Mouse (Mus musculus) thymus, postnatal 10 days (tissue): ENCODE data around the gene Pex10.

Source experiments
- DNase-seq, 2 experiments: peaks; one replicate each; pipeline ENCODE4 v3.0.0; 2021; ENCODE audit warnings: low spot score in 2 of 2

Gene Pex10

DNA sequence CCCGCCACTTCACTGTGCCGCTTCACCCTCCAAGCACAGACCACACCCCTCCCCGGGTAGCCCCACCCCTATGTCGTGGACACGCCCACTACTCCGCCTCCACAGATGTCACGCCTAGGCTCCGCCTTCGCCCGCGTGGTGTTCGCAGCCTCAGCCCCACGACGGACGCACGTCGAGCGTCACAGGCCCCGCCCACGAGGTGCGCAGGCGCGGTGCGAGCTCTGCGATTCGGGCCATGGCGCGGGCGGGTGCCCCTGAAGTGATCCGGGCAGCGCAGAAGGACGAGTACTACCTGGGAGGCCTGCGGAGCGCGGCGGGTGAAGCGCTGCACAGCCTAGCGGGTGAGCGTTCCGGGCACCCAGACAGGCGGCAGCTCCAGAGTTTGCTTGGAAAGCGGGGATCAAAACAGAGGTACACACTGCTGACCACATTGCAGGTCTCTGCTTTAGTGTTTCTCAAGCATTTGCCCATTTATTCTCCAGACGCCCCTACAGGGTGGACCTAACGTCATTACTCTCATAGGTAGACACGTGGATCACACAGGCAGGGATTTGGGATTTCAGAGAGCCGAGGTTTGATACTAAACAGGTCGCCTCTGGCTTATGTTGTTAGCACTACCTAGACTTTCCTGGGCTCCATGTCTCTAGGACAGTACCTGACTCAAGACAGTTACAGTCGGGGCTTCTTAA lies at the start of gene Pex10:
Gene Pex10 (plus strand): TSS at position 183 of the 689 bp plus-strand sequence.
- peak; percentile 96 to 98 for DNase-seq

GRCm38 (mm10) chr4:155017253-155017878 lies 49.5 kb upstream of the Pex10 start:
- DNase-seq: no peak

GRCm38 (mm10) chr4:155018066-155018465 lies 48.8 kb upstream of the Pex10 start:
- no peak for DNase-seq

DNA sequence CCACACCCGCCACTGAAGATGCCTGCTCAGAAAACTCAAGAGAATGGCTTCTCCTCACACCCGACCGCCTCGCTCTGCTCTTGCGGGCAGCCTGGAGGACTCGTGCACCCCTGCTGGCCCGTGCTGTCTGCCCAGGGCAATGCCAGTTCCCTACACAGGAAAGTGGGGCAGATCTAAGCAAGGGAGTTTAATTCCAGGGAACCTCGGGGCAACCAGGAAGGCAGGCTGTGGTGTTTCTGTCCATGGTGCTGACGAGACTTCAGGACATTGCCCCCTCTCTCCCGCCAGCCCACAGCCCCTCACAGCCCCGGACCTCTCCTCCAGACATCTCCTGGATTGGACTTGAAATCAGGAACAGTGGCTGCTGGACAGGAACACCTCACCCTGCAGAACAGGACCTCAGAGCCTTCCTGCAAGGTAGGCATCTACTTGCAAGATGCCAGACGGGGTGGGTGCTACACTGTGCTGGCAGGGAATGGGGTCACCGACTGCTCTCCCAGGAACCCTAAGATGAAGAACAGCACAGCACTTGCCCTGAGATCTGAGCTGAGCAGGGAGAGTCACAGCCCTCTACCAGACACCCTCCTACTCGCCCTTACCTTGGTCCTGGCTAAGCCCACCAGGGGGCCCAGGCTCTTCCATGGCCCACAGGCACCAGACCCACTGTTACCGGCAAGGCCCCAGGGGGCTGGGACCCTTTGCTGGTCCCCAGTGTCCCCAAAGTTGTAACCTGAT lies 48.0 kb upstream of the Pex10 start:
- peak in 1 of 2 experiments; percentile 7 for DNase-seq

DNA sequence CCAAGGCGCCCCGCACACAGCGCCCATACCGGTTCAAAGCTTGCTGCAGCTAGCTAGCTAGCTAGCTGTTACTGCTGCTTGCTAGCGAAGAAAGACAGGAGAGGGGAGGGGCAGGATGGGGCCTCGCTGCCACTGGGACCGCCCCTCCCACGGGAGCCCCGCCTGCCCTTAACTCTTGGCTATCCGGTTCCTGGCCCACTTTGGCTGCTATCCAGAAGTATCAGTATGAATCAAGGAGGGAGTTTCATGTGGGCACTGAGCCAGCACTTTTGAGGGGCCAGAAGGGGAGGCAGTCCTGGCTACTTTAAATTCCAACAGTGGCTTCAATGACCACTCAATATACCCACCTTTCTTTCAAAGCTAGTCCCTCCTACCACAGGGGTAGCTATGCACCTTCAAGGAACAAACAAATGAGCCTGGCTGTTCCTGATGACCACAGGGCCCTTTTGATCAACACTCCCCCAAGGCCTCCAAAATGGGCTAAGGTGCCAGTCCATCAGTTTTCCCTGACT lies 47.4 kb upstream of the Pex10 start:
- DNase-seq: no peak

GRCm38 (mm10) chr4:155020141-155020540 lies 46.7 kb upstream of the Pex10 start:
- DNase-seq: no peak

DNA sequence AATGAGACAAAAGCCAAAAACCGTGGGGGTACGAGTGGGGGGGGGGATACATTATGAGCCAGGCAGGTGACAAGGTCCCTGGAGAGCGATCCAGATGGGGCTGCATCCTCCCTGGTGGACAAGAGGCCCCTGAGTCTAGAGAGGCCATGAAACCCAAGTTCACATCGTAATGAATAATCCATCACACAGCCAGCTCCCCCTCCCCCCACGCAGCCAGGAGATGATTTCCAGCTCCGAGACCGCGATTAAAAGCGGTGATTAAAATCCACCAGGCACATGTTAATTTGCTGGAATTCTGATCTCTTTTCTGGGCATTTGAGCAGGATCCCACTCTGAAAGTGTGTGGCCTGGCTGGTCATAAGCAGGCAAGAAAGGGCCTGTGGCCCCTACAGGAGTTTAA lies 46.0 kb upstream of the Pex10 start:
- no peak for DNase-seq

GRCm38 (mm10) chr4:155022228-155022855 lies 44.5 kb upstream of the Pex10 start:
- no peak for DNase-seq

DNA sequence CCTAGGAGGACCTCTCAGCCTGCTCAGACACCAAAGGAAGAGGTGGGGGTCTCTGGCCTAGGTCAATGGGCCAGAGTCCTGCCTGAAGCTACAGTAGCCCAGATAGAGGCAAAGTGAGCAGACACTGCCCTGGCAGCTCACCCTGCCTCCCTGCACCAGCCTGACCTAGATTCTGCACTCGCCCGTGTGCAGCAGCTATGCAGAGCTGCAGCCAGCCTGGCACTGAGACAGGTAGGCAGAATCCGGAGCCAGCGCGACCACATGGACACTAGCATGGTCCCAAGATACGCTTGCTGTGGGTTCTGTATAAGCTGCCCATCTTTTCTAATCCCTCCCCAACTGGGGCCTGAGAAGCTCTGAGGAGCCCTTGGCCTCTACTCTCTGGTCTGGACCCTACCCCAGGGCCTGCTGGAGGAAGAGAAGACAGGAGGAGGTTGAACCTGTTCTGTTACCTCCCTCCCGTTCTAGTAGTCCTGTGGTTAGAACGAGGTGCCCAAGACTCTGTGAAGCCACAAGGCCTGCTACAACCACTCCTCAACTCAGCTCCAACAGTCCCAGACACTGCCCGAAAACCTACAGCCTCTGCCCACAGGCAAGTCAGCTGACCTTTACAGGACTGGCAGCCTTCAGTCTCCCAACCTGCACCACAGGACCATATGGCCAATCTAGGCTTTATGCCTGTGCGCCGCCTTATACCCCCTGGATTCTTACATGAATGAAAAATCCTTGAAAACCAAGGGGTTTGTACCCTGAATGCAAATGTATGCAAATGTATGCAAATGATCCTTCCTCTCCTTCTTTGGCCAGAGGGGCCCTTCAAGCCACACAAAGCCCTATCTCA lies 42.4 kb upstream of the Pex10 start:
- DNase-seq: no peak

- no peak for DNase-seq
Observed at GRCm38 (mm10) chr4:155033115-155033514, 33.7 kb upstream of the Pex10 start.

GRCm38 (mm10) chr4:155034202-155034601 lies 32.6 kb upstream of the Pex10 start:
- DNase-seq: no peak

DNA sequence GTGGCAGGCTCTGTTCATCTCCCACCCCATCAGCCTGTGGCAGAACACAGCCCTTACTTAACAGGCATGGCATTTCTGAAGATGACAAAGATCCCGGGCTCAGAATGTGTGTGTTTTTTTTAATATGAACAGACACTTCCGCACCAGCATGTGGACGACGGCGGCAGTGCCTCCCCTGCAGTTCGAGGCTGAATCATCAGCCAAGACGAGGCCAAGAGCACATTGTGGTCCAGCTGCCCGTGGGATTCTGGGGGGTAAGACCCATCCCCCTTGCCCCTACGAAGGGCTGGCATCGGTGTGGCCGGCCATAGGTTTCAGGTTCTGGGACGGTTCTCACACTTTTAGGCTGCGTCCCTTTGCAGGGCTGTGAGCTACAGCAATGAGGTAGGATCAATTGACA lies 32.0 kb upstream of the Pex10 start:
- no peak for DNase-seq

DNA sequence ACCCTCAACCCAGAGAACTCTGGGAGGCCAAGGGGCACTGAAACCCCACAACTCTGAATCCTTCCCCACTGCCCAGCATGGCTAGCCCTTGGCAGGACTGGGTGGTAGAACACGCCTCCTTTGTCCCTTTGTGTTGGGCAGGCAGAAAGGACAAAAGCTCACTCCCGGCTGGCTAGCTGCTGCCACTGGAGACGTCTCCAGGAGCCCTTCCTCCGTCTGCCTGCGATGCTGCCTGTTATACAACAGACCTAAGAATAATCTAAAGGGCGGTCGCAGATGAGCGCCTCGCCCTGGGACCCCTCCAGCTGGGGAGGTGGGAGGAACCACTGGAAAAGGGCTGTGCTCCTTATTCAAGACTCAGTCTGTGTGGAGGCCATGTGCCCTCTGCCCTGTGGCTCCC lies 26.6 kb upstream of the Pex10 start:
- DNase-seq: no peak

DNA sequence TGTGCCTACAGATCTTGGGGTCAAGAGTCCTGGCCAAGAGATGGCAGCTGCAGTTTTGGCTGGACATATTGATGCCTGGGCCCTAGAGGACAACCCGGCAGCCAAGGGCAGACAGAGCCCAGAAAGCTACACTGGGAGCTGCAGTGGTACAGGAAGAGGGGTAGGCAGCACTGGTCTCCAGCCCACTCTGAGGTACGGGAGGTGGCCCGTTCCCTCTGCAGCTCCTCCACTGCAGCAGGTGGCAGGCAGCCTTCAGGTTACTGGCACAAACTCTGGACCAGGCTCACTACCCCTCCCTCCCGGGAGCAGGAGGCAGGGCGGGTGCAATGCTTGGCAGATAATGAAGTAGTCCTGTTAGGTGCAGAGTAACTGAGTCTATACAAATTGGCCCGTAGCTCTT lies 26.1 kb upstream of the Pex10 start:
- DNase-seq: no peak

DNA sequence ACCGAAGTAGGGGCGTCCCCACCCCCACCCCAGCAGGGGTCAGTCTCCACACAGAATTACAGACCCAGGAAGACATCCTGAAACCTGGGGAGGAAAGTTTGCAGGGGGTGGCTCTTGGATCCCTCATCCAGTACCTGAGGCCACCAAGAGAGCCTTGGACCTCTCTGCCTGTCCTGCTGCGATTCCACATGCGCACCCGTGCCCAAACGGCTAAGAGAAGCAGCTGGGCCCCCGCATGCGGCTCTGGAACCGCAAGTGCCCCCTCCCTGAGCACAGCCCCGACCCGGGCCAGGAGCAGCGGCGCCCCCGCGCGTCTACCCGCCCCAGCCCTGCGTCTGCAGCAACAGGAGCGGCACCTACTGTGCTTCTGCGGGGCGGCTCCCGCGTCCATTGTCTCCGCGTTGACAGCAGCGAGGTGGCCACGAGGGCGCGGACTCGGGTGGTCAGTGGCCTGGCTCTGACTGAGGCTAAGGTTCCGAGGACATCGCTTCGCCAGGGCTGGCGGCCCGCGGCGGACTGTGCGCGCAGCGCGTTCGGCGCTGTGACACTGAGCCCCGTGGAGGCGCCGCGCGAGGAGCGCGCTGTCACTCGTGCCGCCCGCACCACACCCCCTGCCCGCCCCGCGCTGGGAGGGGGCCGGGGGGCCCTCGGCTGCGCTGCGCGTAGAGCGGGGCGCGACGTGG lies 24.1 kb upstream of the Pex10 start:
- DNase-seq: no peak

DNA sequence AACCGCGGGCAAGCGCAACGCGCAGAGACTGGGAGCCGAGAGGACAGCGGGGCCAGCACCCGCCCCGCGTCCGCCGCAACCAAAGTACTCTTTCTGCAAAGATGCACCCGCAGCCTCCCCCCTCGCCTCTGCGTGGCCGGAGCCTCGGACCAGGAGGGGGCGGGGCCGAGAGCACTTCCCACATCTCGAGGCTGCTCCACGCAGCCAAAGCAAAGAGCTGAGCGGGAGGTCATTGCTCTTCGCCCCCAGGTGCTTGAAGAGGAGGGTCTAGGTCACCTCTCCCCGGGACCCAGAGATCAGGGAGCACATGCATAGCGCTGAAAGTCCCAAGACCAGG lies 23.6 kb upstream of the Pex10 start:
- no peak for DNase-seq

- no peak for DNase-seq
Observed at GRCm38 (mm10) chr4:155046636-155047035, 20.2 kb upstream of the Pex10 start.

DNA sequence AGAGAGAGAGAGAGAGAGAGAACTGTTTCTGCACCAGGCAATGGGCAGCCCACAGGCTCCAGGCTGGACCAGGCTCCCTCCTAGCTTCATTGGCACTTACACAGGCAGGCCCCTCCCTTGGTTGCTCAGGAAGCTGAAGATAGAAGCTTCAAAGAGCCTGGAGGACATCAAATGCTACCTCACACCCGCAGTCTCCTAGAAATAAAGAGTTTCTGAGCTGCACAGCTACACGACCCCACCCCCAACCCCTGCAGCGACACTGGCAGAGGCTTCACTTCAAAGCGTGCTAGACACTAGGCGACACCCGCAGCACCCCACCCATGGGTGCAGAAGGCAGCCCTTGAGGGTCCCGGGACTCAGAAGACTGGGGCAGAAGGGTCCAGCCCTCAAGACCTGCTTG lies 16.7 kb upstream of the Pex10 start:
- peak; percentile 56 to 62 for DNase-seq

GRCm38 (mm10) chr4:155056724-155057123 lies 10.1 kb upstream of the Pex10 start, which contains the start of gene Plch2:
Plch2 (minus strand) TSS chr4:155056784.
- DNase-seq: no peak

DNA sequence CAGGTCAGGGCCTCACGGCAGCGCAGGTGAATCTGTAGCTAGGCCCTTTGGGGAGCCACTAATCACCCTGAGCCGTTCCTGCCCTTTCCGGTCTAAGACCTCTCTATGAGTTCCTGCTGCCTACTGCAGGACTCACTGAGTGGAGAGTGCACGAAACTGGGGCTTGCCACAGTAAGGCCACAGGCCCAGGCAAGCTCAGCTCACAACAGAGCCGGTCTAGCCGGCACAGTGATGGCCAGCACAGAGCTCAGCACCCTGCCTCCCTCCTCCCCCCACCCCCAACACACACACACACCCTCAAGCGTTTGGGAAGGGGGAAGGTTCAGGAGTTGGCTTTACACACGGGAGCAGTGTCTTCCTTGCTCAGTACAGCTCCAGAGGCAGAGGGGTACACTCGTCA lies 8.5 kb upstream of the Pex10 start:
- DNase-seq: no peak

DNA sequence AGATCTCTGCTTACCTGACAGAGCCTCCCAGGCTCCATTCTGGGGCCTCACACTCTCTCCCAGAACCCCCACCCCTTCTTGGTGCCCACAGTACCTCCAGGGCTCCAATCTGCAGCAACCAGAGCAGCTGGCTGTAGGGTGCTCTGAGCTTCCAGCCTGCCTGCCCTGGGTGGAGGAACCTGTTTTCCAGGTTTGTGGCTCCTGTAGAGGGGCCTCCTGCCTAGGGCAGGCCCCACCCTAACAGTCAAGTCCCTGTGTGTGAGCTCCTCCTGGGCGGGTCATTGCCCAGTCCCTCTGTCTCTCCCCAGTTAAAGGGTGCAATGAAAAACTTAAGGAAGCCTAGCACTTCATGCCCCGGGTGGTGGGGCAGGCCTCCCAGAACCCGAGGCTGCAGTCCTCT lies 2.9 kb upstream of the Pex10 start:
- DNase-seq: no peak
